Mouse (Mus musculus) spleen, adult 2 months (tissue): ENCODE results near the gene Gtsf1l.

Source experiments
- CTCF ChIP-seq: fragments of 200-500 bp; IDR thresholded peaks from 2 replicates; pipeline ENCODE4 v1.5.1; 2011; ENCODE audit warnings: mild to moderate bottlenecking, inconsistent platforms; ENCODE audit not compliant: insufficient read depth, insufficient read length, insufficient replicate concordance; ENCODE audit errors: extremely low read depth
- POLR2A ChIP-seq: fragments of 200-500 bp; IDR thresholded peaks from 2 replicates; pipeline ENCODE4 v1.6.1; 2011; ENCODE audit warnings: low read depth, low read length, inconsistent platforms

DNA sequence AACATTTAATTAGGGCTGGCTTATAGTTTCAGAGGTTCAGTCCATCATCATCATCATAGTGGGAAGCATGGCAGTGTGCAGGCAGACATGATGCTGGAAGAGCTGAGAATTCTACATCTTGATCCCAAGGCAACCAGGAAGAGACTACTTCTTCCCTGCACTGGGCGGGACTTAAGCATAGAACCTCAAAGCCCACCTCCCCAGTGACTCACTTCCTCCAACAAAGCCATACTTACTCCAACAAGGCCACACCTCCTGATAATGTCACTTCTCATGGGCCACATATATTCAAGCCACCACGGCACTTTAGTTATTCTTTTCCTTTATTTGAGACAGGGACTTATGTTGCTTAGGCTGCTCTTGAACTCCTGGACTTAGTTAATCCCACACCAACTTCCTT, 38.5 kb downstream of the Gtsf1l start:
- TF ChIP-seq POLR2A (no peak), CTCF (no peak)
